Mouse (Mus musculus): ENCODE measurements at regions not wholly inside any gene's neighbourhood (a gene's known extent, or its start where the extent isn't known, plus 50 kb on each side); places are given as distances from the start of the nearest gene placed in this dataset.

GRCm38 (mm10) chr8:128095451-128095850, 263.0 kb upstream of the Nrp1 start:
- Histone ChIP-seq H3K4me1 (ENCODE audit: control insufficient read depth, insufficient read depth, low read length) (no peaks in the 10 kb centered on the region), H3K27me3 (replicated peaks; ENCODE audit: control insufficient read depth, insufficient read depth, low read length) (no peaks in the 10 kb centered on the region), H3K9me3 (ENCODE audit: control insufficient read depth, low read length) (no peaks in the 10 kb centered on the region), H3K36me3 (ENCODE audit: control insufficient read depth, insufficient read depth, low read length) (no peaks in the 10 kb centered on the region), H3K27ac (ENCODE audit: low read length) (no peak overlapping the region), H3K9ac (ENCODE audit: low read depth, low read length) (no peak overlapping the region), H3K4me2 (ENCODE audit: low read depth, low read length) (no peak overlapping the region), H3K4me3 (ENCODE audit: low read length) (no peak overlapping the region)
- no peak for ATAC-seq
- 94% methylated on average over 1 of the region's 1 CpGs for WGBS

GRCm38 (mm10) chr8:128097601-128098000, 260.8 kb upstream of the Nrp1 start:
- H3K4me3 ChIP-seq (ENCODE audit: low read length) = no peak overlapping the region
- no peaks in the 10 kb centered on the region for H3K27me3 ChIP-seq (replicated peaks; ENCODE audit: control insufficient read depth, insufficient read depth, low read length)
- no peak overlapping the region for H3K9ac ChIP-seq (ENCODE audit: low read depth, low read length)
- no peak for ATAC-seq
- no peak overlapping the region for H3K27ac ChIP-seq (ENCODE audit: low read length)
- H3K4me2 ChIP-seq (ENCODE audit: low read depth, low read length) = no peak overlapping the region
- no peaks in the 10 kb centered on the region for H3K9me3 ChIP-seq (ENCODE audit: control insufficient read depth, low read length)
- H3K36me3 ChIP-seq (ENCODE audit: control insufficient read depth, insufficient read depth, low read length) = no peaks in the 10 kb centered on the region
- no peaks in the 10 kb centered on the region for H3K4me1 ChIP-seq (ENCODE audit: control insufficient read depth, insufficient read depth, low read length)
- 85% methylated on average over 3 of the region's 3 CpGs for WGBS

GRCm38 (mm10) chr8:128103380-128103779, 255.0 kb upstream of the Nrp1 start:
- no peaks in the 10 kb centered on the region for H3K27me3 ChIP-seq (replicated peaks; ENCODE audit: control insufficient read depth, insufficient read depth, low read length)

GRCm38 (mm10) chr8:128106569-128106968, 251.8 kb upstream of the Nrp1 start:
- Histone ChIP-seq H3K27ac (ENCODE audit: low read length) (no peak overlapping the region), H3K36me3 (ENCODE audit: control insufficient read depth, insufficient read depth, low read length) (no peaks in the 10 kb centered on the region), H3K9me3 (ENCODE audit: control insufficient read depth, low read length) (no peaks in the 10 kb centered on the region), H3K9ac (ENCODE audit: low read depth, low read length) (no peak overlapping the region), H3K4me3 (ENCODE audit: low read length) (no peak overlapping the region), H3K27me3 (replicated peaks; ENCODE audit: control insufficient read depth, insufficient read depth, low read length) (no peaks in the 10 kb centered on the region), H3K4me2 (ENCODE audit: low read depth, low read length) (no peak overlapping the region), H3K4me1 (ENCODE audit: control insufficient read depth, insufficient read depth, low read length) (no peaks in the 10 kb centered on the region)
- ATAC-seq = no peak
- 86% methylated on average over 2 of the region's 2 CpGs for WGBS

More at GRCm38 (mm10) chr8:128103380-128103779, 255.0 kb upstream of the Nrp1 start:
- Histone ChIP-seq H3K27ac (ENCODE audit: low read length) (no peak overlapping the region), H3K4me3 (ENCODE audit: low read length) (no peak overlapping the region), H3K4me2 (ENCODE audit: low read depth, low read length) (no peak overlapping the region), H3K9me3 (ENCODE audit: control insufficient read depth, low read length) (no peaks in the 10 kb centered on the region), H3K9ac (ENCODE audit: low read depth, low read length) (no peak overlapping the region), H3K4me1 (ENCODE audit: control insufficient read depth, insufficient read depth, low read length) (no peaks in the 10 kb centered on the region), H3K36me3 (ENCODE audit: control insufficient read depth, insufficient read depth, low read length) (no peaks in the 10 kb centered on the region)
- WGBS = 91% methylated on average over 1 of the region's 1 CpGs
- ATAC-seq = no peak

GRCm38 (mm10) chr8:128107041-128107440, 251.4 kb upstream of the Nrp1 start:
- H3K27me3 ChIP-seq (replicated peaks; ENCODE audit: control insufficient read depth, insufficient read depth, low read length) = no peaks in the 10 kb centered on the region
- 76% methylated on average over 7 of the region's 7 CpGs for WGBS
- no peak for ATAC-seq
- H3K36me3 ChIP-seq (ENCODE audit: control insufficient read depth, insufficient read depth, low read length) = no peaks in the 10 kb centered on the region
- no peaks in the 10 kb centered on the region for H3K4me1 ChIP-seq (ENCODE audit: control insufficient read depth, insufficient read depth, low read length)
- no peaks in the 10 kb centered on the region for H3K9me3 ChIP-seq (ENCODE audit: control insufficient read depth, low read length)
- H3K27ac ChIP-seq (ENCODE audit: low read length) = no peak overlapping the region
- H3K4me3 ChIP-seq (ENCODE audit: low read length) = no peak overlapping the region
- H3K9ac ChIP-seq (ENCODE audit: low read depth, low read length) = no peak overlapping the region
- H3K4me2 ChIP-seq (ENCODE audit: low read depth, low read length) = no peak overlapping the region

- no peak for ATAC-seq
- H3K4me1 ChIP-seq (ENCODE audit: control insufficient read depth, insufficient read depth, low read length) = no peaks in the 10 kb centered on the region
- no peaks in the 10 kb centered on the region for H3K27me3 ChIP-seq (replicated peaks; ENCODE audit: control insufficient read depth, insufficient read depth, low read length)
- WGBS = 74% methylated on average over 3 of the region's 3 CpGs
- H3K9ac ChIP-seq (ENCODE audit: low read depth, low read length) = no peak overlapping the region
- H3K4me3 ChIP-seq (ENCODE audit: low read length) = no peak overlapping the region
- no peak overlapping the region for H3K4me2 ChIP-seq (ENCODE audit: low read depth, low read length)
- H3K27ac ChIP-seq (ENCODE audit: low read length) = no peak overlapping the region
- no peaks in the 10 kb centered on the region for H3K36me3 ChIP-seq (ENCODE audit: control insufficient read depth, insufficient read depth, low read length)
- H3K9me3 ChIP-seq (ENCODE audit: control insufficient read depth, low read length) = no peaks in the 10 kb centered on the region
Measured at GRCm38 (mm10) chr8:128109036-128109435, 249.4 kb upstream of the Nrp1 start.

- H3K27me3 ChIP-seq (replicated peaks; ENCODE audit: control insufficient read depth, insufficient read depth, low read length) = no peaks in the 10 kb centered on the region
- H3K4me2 ChIP-seq (ENCODE audit: low read depth, low read length) = no peak overlapping the region
- H3K27ac ChIP-seq (ENCODE audit: low read length) = no peak overlapping the region
- no peaks in the 10 kb centered on the region for H3K9me3 ChIP-seq (ENCODE audit: control insufficient read depth, low read length)
- H3K4me3 ChIP-seq (ENCODE audit: low read length) = no peak overlapping the region
- no peaks in the 10 kb centered on the region for H3K36me3 ChIP-seq (ENCODE audit: control insufficient read depth, insufficient read depth, low read length)
- no peak overlapping the region for H3K9ac ChIP-seq (ENCODE audit: low read depth, low read length)
- ATAC-seq = no peak
- 87% methylated on average over 3 of the region's 3 CpGs for WGBS
- H3K4me1 ChIP-seq (ENCODE audit: control insufficient read depth, insufficient read depth, low read length) = no peaks in the 10 kb centered on the region
Measured at GRCm38 (mm10) chr8:128111132-128111531, 247.3 kb upstream of the Nrp1 start.

- no peaks in the 10 kb centered on the region for H3K36me3 ChIP-seq (ENCODE audit: control insufficient read depth, insufficient read depth, low read length)
- no peak for ATAC-seq
- 76% methylated on average over 1 of the region's 1 CpGs for WGBS
- no peak overlapping the region for H3K4me3 ChIP-seq (ENCODE audit: low read length)
- no peaks in the 10 kb centered on the region for H3K27me3 ChIP-seq (replicated peaks; ENCODE audit: control insufficient read depth, insufficient read depth, low read length)
- no peaks in the 10 kb centered on the region for H3K4me1 ChIP-seq (ENCODE audit: control insufficient read depth, insufficient read depth, low read length)
- H3K4me2 ChIP-seq (ENCODE audit: low read depth, low read length) = no peak overlapping the region
- no peak overlapping the region for H3K9ac ChIP-seq (ENCODE audit: low read depth, low read length)
- no peaks in the 10 kb centered on the region for H3K9me3 ChIP-seq (ENCODE audit: control insufficient read depth, low read length)
- no peak overlapping the region for H3K27ac ChIP-seq (ENCODE audit: low read length)
Measured at GRCm38 (mm10) chr8:128113116-128113515, 245.3 kb upstream of the Nrp1 start.

- Histone ChIP-seq H3K27me3 (replicated peaks; ENCODE audit: control insufficient read depth, insufficient read depth, low read length) (no peaks in the 10 kb centered on the region), H3K4me1 (ENCODE audit: control insufficient read depth, insufficient read depth, low read length) (no peaks in the 10 kb centered on the region), H3K27ac (ENCODE audit: low read length) (no peak overlapping the region), H3K36me3 (ENCODE audit: control insufficient read depth, insufficient read depth, low read length) (no peaks in the 10 kb centered on the region), H3K9me3 (ENCODE audit: control insufficient read depth, low read length) (no peaks in the 10 kb centered on the region), H3K9ac (ENCODE audit: low read depth, low read length) (no peak overlapping the region), H3K4me3 (ENCODE audit: low read length) (no peak overlapping the region), H3K4me2 (ENCODE audit: low read depth, low read length) (no peak overlapping the region)
- ATAC-seq = no peak
- WGBS = 74% methylated on average over 4 of the region's 4 CpGs
Measured at GRCm38 (mm10) chr8:128141290-128141966, 217.0 kb upstream of the Nrp1 start.

- ATAC-seq = no peak
- Histone ChIP-seq H3K9me3 (ENCODE audit: control insufficient read depth, low read length) (no peaks in the 10 kb centered on the region), H3K4me2 (ENCODE audit: low read depth, low read length) (no peak overlapping the region), H3K9ac (ENCODE audit: low read depth, low read length) (no peak overlapping the region), H3K27ac (ENCODE audit: low read length) (no peak overlapping the region), H3K4me1 (ENCODE audit: control insufficient read depth, insufficient read depth, low read length) (no peaks in the 10 kb centered on the region), H3K27me3 (replicated peaks; ENCODE audit: control insufficient read depth, insufficient read depth, low read length) (no peaks in the 10 kb centered on the region), H3K36me3 (ENCODE audit: control insufficient read depth, insufficient read depth, low read length) (no peaks in the 10 kb centered on the region), H3K4me3 (ENCODE audit: low read length) (no peak overlapping the region)
- WGBS = 74% methylated on average over 3 of the region's 3 CpGs
Measured at GRCm38 (mm10) chr8:128148351-128148942, 210.0 kb upstream of the Nrp1 start.

Measured in intestine, embryonic 16.5 days (tissue).